Mouse (Mus musculus) megakaryocyte, embryonic 14.5 days (primary cell): ENCODE measurements at regions not wholly inside any gene's neighbourhood (a gene's known extent, or its start where the extent isn't known, plus 50 kb on each side); places are given as distances from the start of the nearest gene placed in this dataset.

Experiments
- FLI1 ChIP-seq: IDR thresholded peaks from 2 replicates; pipeline ENCODE4 v1.6.1; 2012; ENCODE audit warnings: low read length, inconsistent platforms, mixed read lengths
- GATA1 ChIP-seq: IDR thresholded peaks from 3 replicates; pipeline ENCODE4 v1.6.1; 2012; ENCODE audit warnings: mixed read lengths, low read length, inconsistent platforms, borderline replicate concordance

GRCm38 (mm10) chr8:127717969-127718368 is 640.4 kb upstream of the Nrp1 start:
- TF ChIP-seq GATA1: no peak
- no peak for TF ChIP-seq FLI1
